Mouse (Mus musculus): ENCODE measurements at regions not wholly inside any gene's neighbourhood (a gene's known extent, or its start where the extent isn't known, plus 50 kb on each side); places are given as distances from the start of the nearest gene placed in this dataset.
"Not testable (repeated sequence)": the region's sequence is repeated elsewhere in the genome, so short reads cannot be mapped to it uniquely, and the experiment has no call there.

GRCm38 (mm10) chr13:72266174-72266768 lies 302.7 kb upstream of the Irx1 start:
- DNase-seq (ENCODE audit: extremely low read depth, low read depth, low spot score) = no peak

- no peak for DNase-seq (ENCODE audit: extremely low read depth, low read depth, low spot score)
Measured at GRCm38 (mm10) chr13:72280343-72280742, 316.8 kb upstream of the Irx1 start.

- no peak for DNase-seq (ENCODE audit: extremely low read depth, low read depth, low spot score)
Measured at GRCm38 (mm10) chr13:72280871-72281270, 317.3 kb upstream of the Irx1 start.

GRCm38 (mm10) chr13:72282764-72283163 lies 319.2 kb upstream of the Irx1 start:
- no peak for DNase-seq (ENCODE audit: extremely low read depth, low read depth, low spot score)

DNA sequence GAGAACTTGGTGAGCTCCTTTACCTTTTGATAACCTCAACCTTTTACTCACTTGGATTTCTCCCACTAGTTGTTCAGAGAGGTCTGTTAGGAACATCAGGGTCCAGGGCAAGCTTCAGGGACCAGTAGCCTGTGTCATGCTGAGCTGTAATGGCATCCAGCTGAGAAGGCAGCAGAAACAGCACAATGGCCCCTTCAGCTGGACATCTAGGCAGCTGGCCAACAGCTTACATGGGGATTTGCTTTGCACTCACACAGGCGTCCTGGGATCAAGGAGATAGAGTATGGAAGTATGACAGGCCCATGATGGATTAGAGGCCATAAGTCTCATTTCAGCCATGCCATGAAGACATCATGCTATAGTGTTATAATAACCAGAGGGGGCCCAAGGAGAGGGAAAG lies 320.2 kb upstream of the Irx1 start:
- DNase-seq (ENCODE audit: extremely low read depth, low read depth, low spot score) = no peak

- no peak for DNase-seq (ENCODE audit: extremely low read depth, low read depth, low spot score)
Measured at GRCm38 (mm10) chr13:72286301-72286700, 322.8 kb upstream of the Irx1 start.

- no peak for DNase-seq (ENCODE audit: extremely low read depth, low read depth, low spot score)
Measured at GRCm38 (mm10) chr13:72288381-72289092, 325.0 kb upstream of the Irx1 start.

GRCm38 (mm10) chr13:72289093-72289501 lies 325.6 kb upstream of the Irx1 start:
- no peak for DNase-seq (ENCODE audit: extremely low read depth, low read depth, low spot score)

DNA sequence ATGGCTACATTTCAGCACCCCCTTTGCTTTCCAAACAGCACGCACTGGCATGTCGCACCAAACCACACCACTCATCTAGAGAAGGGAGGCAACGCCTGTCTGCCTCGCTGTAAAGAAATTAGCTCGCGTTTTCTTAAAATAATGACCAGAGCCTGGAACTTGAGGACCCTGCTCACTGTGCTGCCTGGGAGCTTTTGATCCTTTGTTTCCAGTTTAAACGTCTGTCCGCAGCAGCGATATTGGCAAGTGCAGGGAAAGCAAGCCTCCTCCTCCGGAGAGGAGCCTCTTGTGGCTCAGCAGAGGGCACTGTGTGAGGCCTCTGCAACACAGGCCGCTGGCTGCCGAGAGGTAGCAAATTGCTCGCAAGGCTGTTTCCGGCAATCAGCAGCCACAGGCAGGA lies 328.8 kb upstream of the Irx1 start:
- DNase-seq (ENCODE audit: extremely low read depth, low read depth, low spot score) = no peak

DNA sequence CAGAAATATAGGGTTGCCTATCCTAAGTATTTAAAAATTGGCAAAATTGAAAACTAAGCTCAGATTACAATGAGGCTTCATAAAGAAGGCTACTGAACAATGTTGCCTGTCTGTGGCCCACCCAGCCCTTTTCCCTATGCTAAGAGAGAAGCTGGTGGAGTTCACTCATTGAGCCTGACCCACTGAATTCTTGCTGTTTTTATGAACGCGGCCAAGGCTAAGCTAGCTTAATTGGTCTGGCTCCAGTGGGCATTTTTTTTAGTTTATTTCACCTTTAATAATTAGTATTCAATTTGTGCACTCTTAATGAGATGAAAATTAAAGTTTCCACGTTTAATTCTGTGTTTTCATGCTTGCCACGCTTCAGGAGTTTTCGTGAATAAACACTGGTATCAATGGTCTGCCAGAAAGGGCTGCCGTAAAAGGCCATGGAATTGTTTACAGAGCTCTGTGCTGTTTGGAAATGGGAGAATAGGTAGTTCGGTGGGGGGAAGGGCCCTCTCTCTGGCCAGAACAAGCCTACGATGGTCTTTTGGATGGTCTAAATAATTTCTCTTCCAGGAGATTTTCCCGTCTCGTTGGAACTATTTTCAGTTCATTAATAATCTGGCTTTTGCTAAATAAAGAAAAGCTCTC lies 329.7 kb upstream of the Irx1 start:
- no peak for DNase-seq (ENCODE audit: extremely low read depth, low read depth, low spot score)

GRCm38 (mm10) chr13:72298264-72298870 lies 330.3 kb upstream of the Irx2 start:
- no peak for DNase-seq (ENCODE audit: extremely low read depth, low read depth, low spot score)

DNA sequence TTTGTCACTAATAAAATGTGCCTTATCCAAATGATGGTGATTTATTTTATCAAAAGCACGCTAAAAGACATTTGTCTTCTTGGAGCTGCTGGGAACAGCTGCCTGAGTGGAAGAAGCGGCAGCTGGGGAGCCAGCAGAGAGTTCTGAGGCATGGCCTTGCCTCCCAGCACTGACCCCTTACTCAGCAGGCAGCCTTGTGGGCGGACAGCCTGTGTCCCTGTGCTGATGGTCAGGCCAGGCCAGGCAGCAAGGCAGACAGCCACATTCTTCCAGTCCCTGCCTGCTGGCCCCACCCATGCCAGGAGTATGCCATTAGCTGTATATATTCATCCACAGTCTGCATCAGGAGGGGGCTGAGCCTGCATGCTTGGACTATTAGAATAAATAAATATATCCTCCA lies 329.0 kb upstream of the Irx2 start:
- no peak for DNase-seq (ENCODE audit: extremely low read depth, low read depth, low spot score)

DNA sequence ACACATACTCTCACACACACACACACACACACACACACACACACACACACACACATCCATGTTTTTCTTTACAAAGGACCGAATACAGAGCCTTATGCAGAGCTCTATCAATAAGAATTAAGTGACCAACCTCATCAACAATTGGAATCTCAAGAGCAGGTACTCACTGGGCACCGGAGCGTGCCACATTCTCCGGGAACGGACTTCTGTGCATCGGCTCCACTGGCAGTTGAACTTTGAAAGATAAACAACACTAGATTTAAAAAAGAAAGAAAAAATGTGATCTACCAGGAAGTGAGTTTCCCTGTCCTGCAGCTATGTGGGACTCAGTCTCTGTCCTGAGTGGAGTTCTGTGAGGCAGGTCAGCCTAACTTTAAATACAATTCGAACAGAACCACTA lies 327.5 kb upstream of the Irx2 start:
- DNase-seq (ENCODE audit: extremely low read depth, low read depth, low spot score) = no peak

DNA sequence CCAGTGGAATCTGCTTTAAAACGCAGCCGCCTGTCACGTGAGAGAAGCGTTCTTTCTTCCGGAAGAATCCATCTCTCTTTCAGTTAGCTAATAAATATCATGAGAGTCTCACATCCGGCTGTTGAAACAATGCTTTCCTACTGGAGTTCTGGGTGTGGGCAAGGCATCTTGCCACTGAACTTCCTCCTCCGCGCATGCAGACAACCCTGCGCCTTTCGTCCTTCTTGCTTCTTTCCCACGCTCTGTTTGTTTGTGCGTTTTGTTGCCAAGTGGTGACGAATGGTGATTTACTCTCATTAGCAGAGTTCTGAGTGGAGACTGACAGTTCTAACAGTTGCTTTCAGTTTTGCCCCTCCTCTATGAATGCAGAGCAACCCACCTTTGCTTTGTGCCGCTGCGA lies 326.8 kb upstream of the Irx2 start:
- DNase-seq (ENCODE audit: extremely low read depth, low read depth, low spot score) = no peak

- no peak for DNase-seq (ENCODE audit: extremely low read depth, low read depth, low spot score)
Measured at GRCm38 (mm10) chr13:72302436-72303125, 326.0 kb upstream of the Irx2 start.

DNA sequence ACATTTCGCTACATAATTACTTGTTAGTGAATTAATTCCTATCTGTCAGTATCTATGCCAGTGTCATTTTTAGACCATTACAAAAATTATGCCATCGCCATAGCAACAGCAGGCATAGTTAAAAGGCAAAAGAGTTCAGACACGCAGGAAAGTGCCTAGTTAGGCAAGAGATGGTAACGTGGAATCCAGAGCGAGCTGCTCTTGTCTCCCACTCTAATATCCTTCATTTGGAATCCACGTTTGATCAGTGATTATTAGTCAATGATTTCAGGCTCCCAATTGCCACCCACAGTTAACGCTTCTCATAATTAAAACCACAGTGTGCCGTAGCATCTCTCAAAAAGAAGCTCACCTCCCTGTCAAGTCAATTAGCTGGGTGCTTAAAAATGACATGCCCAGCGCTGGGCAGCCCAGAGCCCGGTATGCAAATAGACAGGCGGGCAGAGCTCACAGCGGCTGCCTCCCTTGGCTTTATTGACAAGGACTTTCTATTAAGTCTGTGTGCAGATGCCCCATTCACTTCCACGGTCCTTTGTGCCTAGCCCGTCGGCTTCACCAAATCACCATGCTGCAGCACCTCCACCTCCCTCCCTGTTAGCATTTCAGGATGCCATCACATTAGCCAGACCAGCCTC lies 325.4 kb upstream of the Irx2 start:
- DNase-seq (ENCODE audit: extremely low read depth, low read depth, low spot score) = no peak

- no peak for DNase-seq (ENCODE audit: extremely low read depth, low read depth, low spot score)
Measured at GRCm38 (mm10) chr13:72324041-72324690, 304.5 kb upstream of the Irx2 start.

DNA sequence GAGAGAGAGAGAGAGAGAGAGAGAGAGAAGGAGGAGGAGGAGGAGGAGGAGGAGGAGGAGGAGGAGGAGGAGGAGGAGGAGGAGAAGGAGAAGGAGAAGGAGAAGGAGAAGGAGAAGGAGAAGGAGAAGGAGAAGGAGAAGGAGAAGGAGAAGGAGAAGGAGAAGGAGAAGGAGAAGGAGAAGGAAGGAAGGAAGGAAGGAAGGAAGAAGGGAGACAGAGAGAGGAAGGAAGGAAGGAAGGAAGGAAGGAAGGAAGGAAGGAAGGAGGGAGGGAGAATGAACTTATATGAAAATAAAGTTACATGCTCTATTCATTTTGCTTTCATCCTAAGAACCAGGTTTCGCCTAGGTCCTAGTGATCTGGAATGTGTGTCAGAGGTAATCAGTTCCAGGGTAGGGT lies 302.4 kb upstream of the Irx2 start:
- not testable (repeated sequence) for DNase-seq (ENCODE audit: extremely low read depth, low read depth, low spot score)

- DNase-seq (ENCODE audit: extremely low read depth, low read depth, low spot score) = no peak
Measured at GRCm38 (mm10) chr13:72345647-72346133, 282.9 kb upstream of the Irx2 start.

DNA sequence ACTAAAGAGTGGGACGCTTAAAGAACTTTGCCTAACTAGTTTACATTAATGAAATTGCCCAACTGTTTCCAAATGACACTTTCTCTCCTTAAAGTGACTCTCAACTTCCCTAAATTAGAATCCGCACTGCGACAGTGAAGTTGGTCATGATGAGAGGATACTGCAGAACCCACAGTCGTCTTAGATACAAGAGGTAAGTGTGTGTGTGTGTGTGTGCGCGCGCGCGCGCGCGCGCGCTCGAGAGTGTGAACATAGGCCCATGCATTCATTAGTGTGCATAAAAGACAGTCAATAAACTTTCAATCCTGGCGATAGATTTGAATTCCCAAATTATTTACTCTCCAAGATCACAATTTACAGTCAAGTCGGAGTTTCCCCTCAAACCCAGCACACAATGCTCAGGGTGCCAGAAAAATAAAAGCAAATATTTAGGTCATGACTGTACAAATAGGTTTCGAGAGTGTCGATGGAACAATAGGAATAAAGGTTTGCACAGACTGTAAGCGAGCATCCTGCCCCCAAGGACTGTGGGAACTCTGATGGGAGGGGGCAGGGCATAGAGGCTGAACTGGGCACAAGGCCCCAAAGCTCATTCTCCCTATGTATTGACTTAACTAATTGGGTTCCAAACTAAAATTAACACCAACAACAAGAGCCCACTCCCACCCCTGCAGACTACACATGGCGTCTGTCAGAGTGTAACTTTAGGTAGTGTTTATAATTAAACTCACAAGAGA lies 282.2 kb upstream of the Irx2 start:
- DNase-seq (ENCODE audit: extremely low read depth, low read depth, low spot score) = no peak
